Mouse (Mus musculus) forebrain, embryonic 13.5 days (tissue): ENCODE measurements at regions not wholly inside any gene's neighbourhood (a gene's known extent, or its start where the extent isn't known, plus 50 kb on each side); places are given as distances from the start of the nearest gene placed in this dataset.

Experiments
- ATAC-seq: fragments of 200-750 bp; cut with Nextera tagmentation; 2 replicates; pipeline ENCODE4 v1.8.0; 2017
- H3K27ac ChIP-seq: fragments of 300-500 bp; sonication (generic); 2 replicates; pipeline ENCODE4 v1.5.1; 2015; ENCODE audit warnings: inconsistent platforms, mild to moderate bottlenecking, moderate library complexity
- H3K27me3 ChIP-seq: fragments of 300-500 bp; sonication (generic); 2 replicates; pipeline ENCODE4 v1.6.1; 2015; ENCODE audit warnings: mild to moderate bottlenecking, inconsistent platforms
- H3K36me3 ChIP-seq: fragments of 300-500 bp; sonication (generic); 2 replicates; pipeline ENCODE4 v1.6.1; 2015; ENCODE audit warnings: mild to moderate bottlenecking, inconsistent platforms; ENCODE audit not compliant: poor library complexity, severe bottlenecking
- H3K4me1 ChIP-seq: fragments of 300-500 bp; sonication (generic); 2 replicates; pipeline ENCODE4 v1.6.1; 2015; ENCODE audit warnings: inconsistent platforms
- H3K4me2 ChIP-seq: fragments of 300-500 bp; sonication (generic); 2 replicates; pipeline ENCODE4 v1.6.1; 2015; ENCODE audit warnings: inconsistent platforms, mild to moderate bottlenecking, moderate library complexity
- H3K4me3 ChIP-seq: fragments of 300-500 bp; sonication (generic); 2 replicates; pipeline ENCODE4 v1.5.1; 2015; ENCODE audit warnings: mild to moderate bottlenecking, inconsistent platforms
- H3K9ac ChIP-seq: fragments of 300-500 bp; sonication (generic); 2 replicates; pipeline ENCODE4 v1.6.1; 2015; ENCODE audit warnings: mild to moderate bottlenecking, inconsistent platforms
- H3K9me3 ChIP-seq: fragments of 300-500 bp; sonication (generic); replicated peaks from 2 replicates; pipeline ENCODE4 v1.6.1; 2016; ENCODE audit warnings: inconsistent platforms
- WGBS: fragments of 180-500 bp; shearing (Covaris S2); methylation state at CpG from one replicate; pipeline ENCODE4 v1.1.7; 2015; 5-methylcytosine and 5-hydroxymethylcytosine counted together

GRCm38 (mm10) chr1:191486766-191487165 lies 83.7 kb upstream of the Ppp2r5a start:
- Histone ChIP-seq H3K27ac (no peak overlapping the region), H3K9ac (no peak overlapping the region), H3K4me2 (no peak overlapping the region), H3K4me3 (no peak overlapping the region), H3K4me1 (no peaks in the 10 kb centered on the region), H3K9me3 (no peaks in the 10 kb centered on the region), H3K27me3 (no peaks in the 10 kb centered on the region), H3K36me3 (no peaks in the 10 kb centered on the region)
- ATAC-seq: no peak
- WGBS: 50% methylated on average over 6 of the region's 6 CpGs

GRCm38 (mm10) chr1:191484726-191485425 lies 81.8 kb upstream of the Ppp2r5a start:
- no peak overlapping the region for H3K4me3 ChIP-seq
- no peaks in the 10 kb centered on the region for H3K36me3 ChIP-seq
- 90% methylated on average over 8 of the region's 8 CpGs for WGBS
- no peak overlapping the region for H3K4me2 ChIP-seq
- H3K4me1 ChIP-seq: no peaks in the 10 kb centered on the region
- no peaks in the 10 kb centered on the region for H3K27me3 ChIP-seq
- no peak overlapping the region for H3K27ac ChIP-seq
- no peaks in the 10 kb centered on the region for H3K9me3 ChIP-seq
- no peak for ATAC-seq
- H3K9ac ChIP-seq: no peak overlapping the region

GRCm38 (mm10) chr1:191479906-191480379 lies 76.9 kb upstream of the Ppp2r5a start:
- WGBS: 88% methylated on average over 13 of the region's 13 CpGs

GRCm38 (mm10) chr1:191472551-191472950 lies 69.5 kb upstream of the Ppp2r5a start:
- no peaks in the 10 kb centered on the region for H3K27me3 ChIP-seq
- 88% methylated on average over 5 of the region's 5 CpGs for WGBS
- no peak overlapping the region for H3K4me3 ChIP-seq
- ATAC-seq: no peak
- H3K4me2 ChIP-seq: no peak overlapping the region
- no peaks in the 10 kb centered on the region for H3K9me3 ChIP-seq
- no peak overlapping the region for H3K9ac ChIP-seq
- H3K36me3 ChIP-seq: no peaks in the 10 kb centered on the region
- H3K27ac ChIP-seq: no peak overlapping the region
- H3K4me1 ChIP-seq: peaks cover 13% of the 10 kb centered on the region

More at GRCm38 (mm10) chr1:191479906-191480379, 76.9 kb upstream of the Ppp2r5a start:
- no peak overlapping the region for H3K4me3 ChIP-seq
- no peaks in the 10 kb centered on the region for H3K27me3 ChIP-seq
- ATAC-seq: no peak
- H3K4me1 ChIP-seq: no peaks in the 10 kb centered on the region
- H3K9ac ChIP-seq: no peak overlapping the region
- H3K36me3 ChIP-seq: no peaks in the 10 kb centered on the region
- H3K27ac ChIP-seq: no peak overlapping the region
- no peak overlapping the region for H3K4me2 ChIP-seq
- H3K9me3 ChIP-seq: no peaks in the 10 kb centered on the region

- ATAC-seq: no peak
- no peaks in the 10 kb centered on the region for H3K9me3 ChIP-seq
- 49% methylated on average over 2 of the region's 2 CpGs for WGBS
- peaks cover 13% of the 10 kb centered on the region for H3K4me1 ChIP-seq
- no peak overlapping the region for H3K4me3 ChIP-seq
- H3K9ac ChIP-seq: no peak overlapping the region
- no peak overlapping the region for H3K4me2 ChIP-seq
- no peaks in the 10 kb centered on the region for H3K27me3 ChIP-seq
- no peaks in the 10 kb centered on the region for H3K36me3 ChIP-seq
- no peak overlapping the region for H3K27ac ChIP-seq
Measured at GRCm38 (mm10) chr1:191471489-191471888, 68.4 kb upstream of the Ppp2r5a start.

- Histone ChIP-seq H3K4me1 (peaks cover 13% of the 10 kb centered on the region), H3K27ac (no peak overlapping the region), H3K9me3 (no peaks in the 10 kb centered on the region), H3K4me2 (no peak overlapping the region), H3K9ac (no peak overlapping the region), H3K4me3 (no peak overlapping the region), H3K36me3 (no peaks in the 10 kb centered on the region), H3K27me3 (no peaks in the 10 kb centered on the region)
- peak; percentile 53; the same call in 1 of the 2 replicates for ATAC-seq
- WGBS: 25% methylated on average over 13 of the region's 13 CpGs
Measured at GRCm38 (mm10) chr1:191470190-191470985, 67.3 kb upstream of the Ppp2r5a start.

GRCm38 (mm10) chr1:191468837-191469529 lies 65.9 kb upstream of the Ppp2r5a start:
- no peaks in the 10 kb centered on the region for H3K36me3 ChIP-seq
- H3K27ac ChIP-seq: no peak overlapping the region

GRCm38 (mm10) chr1:191466261-191466660 lies 63.2 kb upstream of the Ppp2r5a start:
- Histone ChIP-seq H3K9me3 (no peaks in the 10 kb centered on the region), H3K27ac (no peak overlapping the region), H3K9ac (no peak overlapping the region), H3K4me3 (no peak overlapping the region), H3K27me3 (no peaks in the 10 kb centered on the region), H3K4me1 (peaks cover 20% of the 10 kb centered on the region), H3K4me2 (no peak overlapping the region), H3K36me3 (no peaks in the 10 kb centered on the region)
- 89% methylated on average over 3 of the region's 3 CpGs for WGBS
- ATAC-seq: no peak

More at GRCm38 (mm10) chr1:191468837-191469529, 65.9 kb upstream of the Ppp2r5a start:
- 51% methylated on average over 4 of the region's 4 CpGs for WGBS
- no peak for ATAC-seq
- H3K4me3 ChIP-seq: no peak overlapping the region
- no peaks in the 10 kb centered on the region for H3K9me3 ChIP-seq
- no peaks in the 10 kb centered on the region for H3K27me3 ChIP-seq
- no peak overlapping the region for H3K9ac ChIP-seq
- H3K4me1 ChIP-seq: peaks cover 13% of the 10 kb centered on the region
- no peak overlapping the region for H3K4me2 ChIP-seq

GRCm38 (mm10) chr1:191465723-191466122 lies 62.7 kb upstream of the Ppp2r5a start:
- 88% methylated on average over 4 of the region's 4 CpGs for WGBS
- Histone ChIP-seq H3K27me3 (no peaks in the 10 kb centered on the region), H3K9me3 (no peaks in the 10 kb centered on the region), H3K36me3 (no peaks in the 10 kb centered on the region), H3K4me1 (peaks cover 16% of the 10 kb centered on the region), H3K27ac (no peak overlapping the region), H3K9ac (no peak overlapping the region), H3K4me3 (no peak overlapping the region), H3K4me2 (no peak overlapping the region)
- no peak for ATAC-seq

GRCm38 (mm10) chr1:191465170-191465569 lies 62.1 kb upstream of the Ppp2r5a start:
- Histone ChIP-seq H3K36me3 (no peaks in the 10 kb centered on the region), H3K27me3 (no peaks in the 10 kb centered on the region), H3K4me3 (no peak overlapping the region), H3K4me2 (no peak overlapping the region), H3K4me1 (peaks cover 11% of the 10 kb centered on the region), H3K27ac (no peak overlapping the region), H3K9ac (no peak overlapping the region), H3K9me3 (no peaks in the 10 kb centered on the region)
- 76% methylated on average over 2 of the region's 2 CpGs for WGBS
- no peak for ATAC-seq

- H3K9ac ChIP-seq: 0 out of 2 replicates have a peak overlapping the region, but pooled peaks have one; percentile 10
- H3K4me2 ChIP-seq: peak overlapping the region; percentile 27; the same call in 1 of the 2 replicates
- no peaks in the 10 kb centered on the region for H3K9me3 ChIP-seq
- no peaks in the 10 kb centered on the region for H3K27me3 ChIP-seq
- 8% methylated on average over 9 of the region's 9 CpGs for WGBS
- H3K36me3 ChIP-seq: no peaks in the 10 kb centered on the region
- peaks cover 8% of the 10 kb centered on the region for H3K4me1 ChIP-seq
- H3K27ac ChIP-seq: no peak overlapping the region
- peak; percentile 57; the same call in 1 of the 2 replicates for ATAC-seq
- H3K4me3 ChIP-seq: no peak overlapping the region
Measured at GRCm38 (mm10) chr1:191461811-191462491, 58.9 kb upstream of the Ppp2r5a start.
